Mouse (Mus musculus): ENCODE results near the gene Oprl1. TPM values are rescaled to one million over a fixed set of nuclear protein-coding genes. Genes with fewer than 3 reads are reported as not detected.

Oprl1 gene
- total and polyA plus RNA-seq, 3 experiments = 0.14 to 0.25 TPM; not detected in 1

- no peaks in the 10 kb centered on the region for H3K27me3 ChIP-seq (replicated peaks)
- H3K9me3 ChIP-seq (replicated peaks; ENCODE audit: low read length) = no peaks in the 10 kb centered on the region
- H3K4me1 ChIP-seq (ENCODE audit: control insufficient read depth in 1 of 2, insufficient read depth in 2 of 2) = peaks cover 19 to 60% of the 10 kb centered on the region in 2 experiments
- in situ Hi-C loops (cut with MboI; ENCODE audit: low pct_ligation_motif_present, low pct_unique_long_range_greater_than_20kb, low sequenced_read_pairs) = no loop called here
- dilution Hi-C loops (cut with MboI; ENCODE audit: extremely low pct_ligation_motif_present, extremely low pct_unique_long_range_greater_than_20kb, low sequenced_read_pairs) = no loop called here
- peak overlapping the region; percentile 62 for H3K9ac ChIP-seq (ENCODE audit: insufficient read depth, low read depth)
- peaks cover 0 to 21% of the 10 kb centered on the region in 2 experiments for H3K36me3 ChIP-seq (replicated peaks in 1 of 2; ENCODE audit: control insufficient read depth in 1 of 2, insufficient read depth in 1 of 2, low read length in 1 of 2)
- no peak for DNase-seq (ENCODE audit: extremely low read depth)
- no peaks in the 10 kb centered on the region for H3K79me2 ChIP-seq (replicated peaks; ENCODE audit: control insufficient read depth, extremely low read depth, insufficient read depth, poor library complexity, severe bottlenecking)
- H3K4me2 ChIP-seq (ENCODE audit: insufficient read depth, low read depth, poor library complexity, severe bottlenecking) = peak overlapping the region; percentile 58
- H3K4me3 ChIP-seq (replicated peaks in 1 of 3; ENCODE audit: low read depth in 2 of 3, low read length in 2 of 3, poor library complexity in 1 of 3) = peak overlapping the region; percentile 61 to 77 (median 72)
- no peak overlapping the region for H3K27ac ChIP-seq (ENCODE audit: insufficient read depth, low read depth)
- TF ChIP-seq SMC3 (IDR thresholded peaks at IDR 0.05; ENCODE audit: low read depth, low read length) (no peak), TCF12 (IDR thresholded peaks at IDR 0.05; ENCODE audit: low read depth, low read length) (no peak), USF1 (IDR thresholded peaks at IDR 0.05; ENCODE audit: low read depth, low read length) (no peak), IRF4 (IDR thresholded peaks at IDR 0.05; ENCODE audit: low read depth, low read length) (no peak), MAX (IDR thresholded peaks at IDR 0.05; ENCODE audit: low read length) (no peak), SIN3A (IDR thresholded peaks at IDR 0.05; ENCODE audit: low read length) (no peak), E2F4 (IDR thresholded peaks at IDR 0.05; ENCODE audit: insufficient replicate concordance, low read depth, low read length) (no peak), GABPA (IDR thresholded peaks at IDR 0.05; ENCODE audit: insufficient replicate concordance, low read depth, low read length) (no peak), ZKSCAN1 (IDR thresholded peaks at IDR 0.05; ENCODE audit: borderline replicate concordance, low read depth, low read length) (no peak)
These were observed 34.1 kb upstream of the Oprl1 start for GRCm38 (mm10) chr2:181680716-181681117.

GRCm38 (mm10) chr2:181681978-181682377 is 32.8 kb upstream of the Oprl1 start:
- dilution Hi-C loops (cut with MboI; ENCODE audit: extremely low pct_ligation_motif_present, extremely low pct_unique_long_range_greater_than_20kb, low sequenced_read_pairs) = no loop called here
- peaks cover 18 to 58% of the 10 kb centered on the region in 2 experiments for H3K4me1 ChIP-seq (ENCODE audit: control insufficient read depth in 1 of 2, insufficient read depth in 2 of 2)
- TF ChIP-seq PAX5 (IDR thresholded peaks at IDR 0.05; ENCODE audit: low read length) (no peak), ZKSCAN1 (IDR thresholded peaks at IDR 0.05; ENCODE audit: borderline replicate concordance, low read depth, low read length) (no peak), HCFC1 (IDR thresholded peaks at IDR 0.05; ENCODE audit: low read depth, low read length) (no peak), ETS1 (conservative IDR thresholded peaks at IDR 0.05; ENCODE audit: low read depth, low read length) (no peak), ELF1 (IDR thresholded peaks at IDR 0.05; ENCODE audit: low read depth, low read length) (no peak), CHD2 (IDR thresholded peaks at IDR 0.05; ENCODE audit: low read length) (no peak), ZNF384 (IDR thresholded peaks at IDR 0.05; ENCODE audit: low read depth, low read length) (no peak), TBP (conservative IDR thresholded peaks at IDR 0.05; ENCODE audit: low read depth, low read length) (no peak)

More at GRCm38 (mm10) chr2:181681978-181682377, 32.8 kb upstream of the Oprl1 start:
- in situ Hi-C loops (cut with MboI; ENCODE audit: low pct_ligation_motif_present, low pct_unique_long_range_greater_than_20kb, low sequenced_read_pairs) = no loop called here
- no peak overlapping the region for H3K27ac ChIP-seq (ENCODE audit: insufficient read depth, low read depth)
- peaks cover 6 to 33% of the 10 kb centered on the region in 2 experiments for H3K36me3 ChIP-seq (replicated peaks in 1 of 2; ENCODE audit: control insufficient read depth in 1 of 2, insufficient read depth in 1 of 2, low read length in 1 of 2)
- H3K9me3 ChIP-seq (replicated peaks; ENCODE audit: low read length) = no peaks in the 10 kb centered on the region
- no peak overlapping the region for H3K9ac ChIP-seq (ENCODE audit: insufficient read depth, low read depth)
- no peak overlapping the region for H3K4me3 ChIP-seq (replicated peaks in 1 of 3; ENCODE audit: low read depth in 2 of 3, low read length in 2 of 3, poor library complexity in 1 of 3)
- H3K27me3 ChIP-seq (replicated peaks) = no peaks in the 10 kb centered on the region
- H3K4me2 ChIP-seq (ENCODE audit: insufficient read depth, low read depth, poor library complexity, severe bottlenecking) = no peak overlapping the region
- no peaks in the 10 kb centered on the region for H3K79me2 ChIP-seq (replicated peaks; ENCODE audit: control insufficient read depth, extremely low read depth, insufficient read depth, poor library complexity, severe bottlenecking)
- no peak for DNase-seq (ENCODE audit: extremely low read depth)

All from CH12.LX (cell line).